Mouse (Mus musculus) small intestine, adult 2 months (tissue): ENCODE data around the gene Lztr1.

Experiments used
- CTCF ChIP-seq: fragments of 200-500 bp; IDR thresholded peaks from 2 replicates; pipeline ENCODE4 v1.5.1; 2012; ENCODE audit warnings: low read depth, mild to moderate bottlenecking, control low read depth, inconsistent platforms, low read length, moderate library complexity, mixed read lengths; ENCODE audit not compliant: insufficient replicate concordance, insufficient read length; ENCODE audit errors: extremely low read depth
- POLR2A ChIP-seq: fragments of 200-500 bp; IDR thresholded peaks from 2 replicates; pipeline ENCODE4 v1.6.1; 2012; ENCODE audit warnings: low read depth, mild to moderate bottlenecking, control low read depth, inconsistent platforms, low read length, moderate library complexity

DNA sequence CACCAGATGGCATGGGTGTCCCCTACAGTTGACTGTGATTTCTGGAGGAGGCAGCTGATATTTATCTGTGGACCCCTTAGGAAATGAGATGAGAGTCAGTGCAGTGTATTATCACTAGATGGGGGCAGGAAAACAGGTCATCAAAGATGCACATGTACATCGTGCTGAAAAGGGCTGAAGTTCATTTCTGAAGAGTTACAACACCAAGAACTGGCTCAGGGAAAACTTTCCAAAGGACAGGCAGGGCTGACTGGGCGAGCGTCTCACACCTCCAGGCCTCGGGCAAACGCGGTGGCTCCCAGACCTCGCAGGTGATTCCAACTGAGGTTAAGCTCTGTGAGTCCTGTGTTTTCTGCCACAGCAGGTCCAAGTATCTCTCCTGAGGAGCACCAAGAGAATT is 44.3 kb downstream of the Lztr1 start:
- TF ChIP-seq POLR2A (no peak), CTCF (no peak)
